Mouse (Mus musculus) effector memory CD4-positive, alpha-beta T cell, adult 5 months (primary cell): ENCODE measurements around the gene Olfr222. TPM values are rescaled to one million over a fixed set of nuclear protein-coding genes. Genes with fewer than 3 reads are reported as not detected.

Experiments
- polyA plus RNA-seq: library from polyadenylated mRNA; unstranded; fragments of 100-300 nt; shearing (Covaris generic); gene quantifications from one replicate; pipeline ENCODE4 v1.2.1, GENCODE M21; 2017

Gene Olfr222
- polyA plus RNA-seq = not detected

DNA sequence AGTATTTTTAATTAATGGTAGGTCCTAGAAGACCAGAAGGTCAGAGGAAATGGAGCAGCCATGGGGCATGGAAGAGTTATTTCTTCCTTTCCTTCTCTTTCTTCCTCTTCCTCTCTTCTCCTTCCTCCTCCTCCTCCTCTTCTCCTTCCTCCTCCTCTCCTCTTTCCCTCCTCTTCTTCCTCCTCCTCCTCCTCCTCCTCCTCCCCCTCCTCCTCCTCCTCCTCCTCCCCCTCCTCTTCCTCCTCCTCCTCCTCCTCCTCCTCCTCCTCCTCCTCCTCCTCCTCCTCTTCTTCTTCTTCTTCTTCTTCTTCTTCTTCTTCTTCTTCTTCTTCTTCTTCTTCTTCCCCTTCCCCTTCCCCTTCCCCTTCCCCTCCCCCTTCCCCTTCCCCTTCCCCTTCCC lies at the start of gene Olfr222:
Gene Olfr222, minus strand, starts transcription at position 101 of the 400 bp plus-strand sequence.

DNA sequence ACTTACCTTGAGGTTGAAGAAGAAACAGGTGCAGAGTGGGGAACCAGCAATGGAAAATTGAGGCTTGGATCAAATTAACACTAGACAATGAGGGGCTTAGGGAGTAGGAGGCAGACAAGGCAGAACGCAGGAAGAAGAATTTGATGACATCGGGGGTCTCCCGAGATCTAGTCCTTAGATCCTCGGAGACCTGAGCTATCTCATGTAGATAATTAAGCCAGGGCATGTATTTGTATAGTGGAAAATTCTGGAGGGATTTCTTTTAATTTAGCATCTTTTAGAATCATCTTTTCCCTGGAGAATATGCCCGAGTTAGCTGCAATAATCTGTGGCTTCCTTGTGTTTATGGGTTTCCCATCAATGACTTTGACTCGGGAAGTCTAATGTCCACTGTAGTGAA lies 17.2 kb upstream of the Olfr222 start, which contains the start of gene Olfr223:
Gene Olfr223, minus strand, starts transcription at position 101 of the 400 bp plus-strand sequence.

GRCm38 (mm10) chr11:59541324-59541723 lies 34.7 kb downstream of the Olfr222 start, which contains the start of gene Nlrp3:
Nlrp3 (plus strand) TSS chr11:59541568.

DNA sequence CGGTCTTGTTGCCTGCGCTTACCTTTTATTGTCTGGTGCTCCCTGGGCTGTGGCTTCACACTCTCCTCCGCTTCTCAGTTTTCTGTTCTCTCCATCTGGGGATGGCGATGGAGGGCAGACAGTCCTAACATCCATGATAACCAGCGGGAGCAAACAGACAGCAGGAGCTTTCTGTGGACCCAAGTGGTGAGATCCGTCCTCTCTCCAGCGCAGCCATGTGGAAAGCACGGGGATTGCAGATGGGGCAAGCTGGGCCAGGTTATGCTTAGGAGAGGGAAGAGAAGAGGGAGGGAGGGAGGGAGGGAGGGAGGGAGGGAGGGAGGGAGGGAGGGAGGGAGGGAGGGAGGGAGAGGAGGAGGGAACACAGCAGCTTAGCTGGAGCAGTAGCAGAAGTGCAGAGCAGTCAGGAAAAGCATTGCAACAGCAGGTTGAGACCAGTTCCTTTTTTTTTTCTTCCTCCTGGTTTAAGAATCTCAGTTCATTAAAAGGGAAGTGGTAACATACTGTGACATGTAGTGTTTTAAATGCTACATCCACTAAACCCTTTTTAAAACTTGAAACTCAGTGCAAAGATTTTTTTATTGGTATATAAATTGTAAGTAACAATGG lies 49.5 kb downstream of the Olfr222 start, which contains the start of gene Zkscan17:
Gene Zkscan17, minus strand, starts transcription at position 280 of the 609 bp plus-strand sequence.

Other genes starting within 250 kb of the Olfr222 start
- not detected for gene Prss38, start 200.6 kb downstream of the Olfr222 start, polyA plus RNA-seq
- 7.3 TPM for gene Jmjd4, start 126.2 kb downstream of the Olfr222 start, polyA plus RNA-seq
- 27.7 TPM for gene Snap47, start 125.0 kb downstream of the Olfr222 start, polyA plus RNA-seq
- gene Zfp867, start 103.8 kb downstream of the Olfr222 start, polyA plus RNA-seq = 1.7 TPM
- 17.6 TPM for gene Zkscan17, start 49.5 kb downstream of the Olfr222 start, polyA plus RNA-seq
- gene Nlrp3, start 34.7 kb downstream of the Olfr222 start, polyA plus RNA-seq = not detected
- not detected for gene Olfr223, start 17.1 kb upstream of the Olfr222 start, polyA plus RNA-seq
- gene Mprip, start 85.1 kb upstream of the Olfr222 start, polyA plus RNA-seq = 95.0 TPM
- gene Pld6, start 211.4 kb upstream of the Olfr222 start, polyA plus RNA-seq = not detected
- 60.2 TPM for gene Flcn, start 233.8 kb upstream of the Olfr222 start, polyA plus RNA-seq